Mouse (Mus musculus): ENCODE data around the gene Ccdc34. TPM values are rescaled to one million over a fixed set of nuclear protein-coding genes. Genes with fewer than 3 reads are reported as not detected.

Ccdc34 gene
- polyA plus RNA-seq, 1 experiment from 2014 or later = 61.4 TPM

GRCm38 (mm10) chr2:110181666-110182065 is 164.0 kb downstream of the Ccdc34 start:
- 82% methylated on average over 6 of the region's 6 CpGs for whole genome bisulfite sequencing
- Histone ChIP-seq H3K9ac (replicated peaks) (no peak overlapping the region), H3K9me3 (no peaks in the 10 kb centered on the region), H3K36me3 (no peaks in the 10 kb centered on the region), H3K4me3 (replicated peaks) (no peak overlapping the region), H3K4me2 (no peak overlapping the region), H3K4me1 (replicated peaks) (peaks cover 34% of the 10 kb centered on the region), H3K27me3 (peaks cover 3% of the 10 kb centered on the region; the same call in 1 of the 2 replicates), H3K27ac (no peak overlapping the region)
- no peak for ATAC-seq (ENCODE audit: insufficient number of reproducible peaks, insufficient read depth, low FRiP score, low TSS enrichment, low read depth)

DNA sequence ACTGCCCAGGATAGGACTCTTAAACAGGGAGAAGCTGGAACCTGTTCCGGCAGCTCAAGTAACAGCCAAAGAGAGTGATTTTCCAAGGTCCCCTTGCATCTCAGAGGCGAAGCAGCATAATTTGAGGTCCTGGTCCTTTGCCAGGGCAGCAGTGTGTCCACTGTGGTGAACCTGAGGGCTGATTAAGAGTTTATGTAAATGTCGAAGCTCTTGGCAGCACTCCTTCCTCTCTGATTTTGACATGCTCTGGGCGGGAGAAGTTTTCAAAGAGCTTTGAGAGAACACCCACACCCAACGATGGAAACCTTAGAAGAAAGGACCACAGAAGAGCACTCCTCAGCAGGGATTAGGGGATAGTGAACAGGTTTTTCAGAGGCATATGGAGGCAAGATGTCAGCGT is 164.6 kb downstream of the Ccdc34 start:
- H3K36me3 ChIP-seq = no peaks in the 10 kb centered on the region
- no peak overlapping the region for H3K27ac ChIP-seq
- peaks cover 30% of the 10 kb centered on the region for H3K4me1 ChIP-seq (replicated peaks)
- H3K27me3 ChIP-seq = peaks cover 3% of the 10 kb centered on the region; the same call in 1 of the 2 replicates
- no peak overlapping the region for H3K4me2 ChIP-seq
- H3K9me3 ChIP-seq = no peaks in the 10 kb centered on the region
- no peak overlapping the region for H3K9ac ChIP-seq (replicated peaks)
- no peak overlapping the region for H3K4me3 ChIP-seq (replicated peaks)
- ATAC-seq (ENCODE audit: insufficient number of reproducible peaks, insufficient read depth, low FRiP score, low TSS enrichment, low read depth) = no peak
- 74% methylated on average over 6 of the region's 6 CpGs for WGBS

DNA sequence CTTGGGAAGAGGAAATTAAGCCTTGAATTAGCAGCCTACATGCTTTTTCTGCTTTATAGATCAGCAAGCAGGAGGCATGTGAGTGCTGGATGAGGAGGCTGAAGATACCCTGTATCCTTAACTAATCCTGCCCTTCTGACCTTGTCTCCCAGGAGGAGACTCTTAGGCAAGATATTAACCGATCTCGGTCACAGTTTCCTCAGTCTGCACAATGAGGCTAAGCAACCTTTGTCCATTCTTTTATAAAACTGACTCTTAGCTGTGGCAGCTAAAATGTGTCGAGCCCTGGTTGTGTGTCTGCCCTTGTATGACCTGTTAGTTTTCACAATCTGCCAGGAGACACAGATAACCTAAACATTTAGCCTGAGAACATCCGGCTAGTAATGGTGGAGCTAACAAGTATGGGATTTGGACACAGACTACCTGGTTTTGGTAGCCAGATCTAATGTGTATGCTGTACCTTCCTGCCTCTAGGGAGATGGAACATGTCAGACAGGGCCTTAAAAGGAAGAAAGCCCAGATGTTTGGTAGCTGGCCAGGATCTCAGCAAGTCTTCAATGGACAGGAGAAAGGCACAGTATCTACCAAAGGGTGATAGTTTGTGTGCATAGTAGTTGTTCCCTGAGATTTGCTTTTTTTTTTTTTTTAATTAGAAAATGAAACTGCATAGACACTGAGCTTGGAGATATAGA is 165.3 kb downstream of the Ccdc34 start:
- H3K4me1 ChIP-seq (replicated peaks) = peaks cover 23% of the 10 kb centered on the region
- H3K27me3 ChIP-seq = peaks cover 3% of the 10 kb centered on the region; the same call in 1 of the 2 replicates
- H3K27ac ChIP-seq = no peak overlapping the region; the same call in 1 of the 2 replicates
- H3K4me2 ChIP-seq = no peak overlapping the region
- no peak for ATAC-seq (ENCODE audit: insufficient number of reproducible peaks, insufficient read depth, low FRiP score, low TSS enrichment, low read depth)
- no peaks in the 10 kb centered on the region for H3K36me3 ChIP-seq
- H3K9ac ChIP-seq (replicated peaks) = no peak overlapping the region
- 87% methylated on average over 4 of the region's 4 CpGs for WGBS
- H3K4me3 ChIP-seq (replicated peaks) = no peak overlapping the region
- H3K9me3 ChIP-seq = no peaks in the 10 kb centered on the region

- ATAC-seq (ENCODE audit: insufficient number of reproducible peaks, insufficient read depth, low FRiP score, low TSS enrichment, low read depth) = no peak
- Histone ChIP-seq H3K9ac (replicated peaks) (no peak overlapping the region), H3K27ac (no peak overlapping the region), H3K9me3 (no peaks in the 10 kb centered on the region), H3K4me1 (replicated peaks) (peaks cover 26% of the 10 kb centered on the region), H3K36me3 (no peaks in the 10 kb centered on the region), H3K4me2 (no peak overlapping the region), H3K4me3 (replicated peaks) (no peak overlapping the region), H3K27me3 (peaks cover 3% of the 10 kb centered on the region; the same call in 1 of the 2 replicates)
- 89% methylated on average over 1 of the region's 1 CpGs for WGBS
Observed at GRCm38 (mm10) chr2:110184071-110184470, 166.5 kb downstream of the Ccdc34 start.

- Histone ChIP-seq H3K27me3 (peaks cover 3% of the 10 kb centered on the region; the same call in 1 of the 2 replicates), H3K4me3 (replicated peaks) (no peak overlapping the region), H3K9ac (replicated peaks) (no peak overlapping the region), H3K27ac (no peak overlapping the region), H3K4me1 (replicated peaks) (peaks cover 35% of the 10 kb centered on the region), H3K4me2 (no peak overlapping the region), H3K9me3 (no peaks in the 10 kb centered on the region), H3K36me3 (no peaks in the 10 kb centered on the region)
- ATAC-seq (ENCODE audit: insufficient number of reproducible peaks, insufficient read depth, low FRiP score, low TSS enrichment, low read depth) = no peak
- 47% methylated on average over 6 of the region's 6 CpGs for WGBS
Observed at GRCm38 (mm10) chr2:110186427-110186980, 168.9 kb downstream of the Ccdc34 start.

GRCm38 (mm10) chr2:110188696-110189397 is 171.2 kb downstream of the Ccdc34 start:
- Histone ChIP-seq H3K36me3 (no peaks in the 10 kb centered on the region), H3K9me3 (no peaks in the 10 kb centered on the region), H3K27me3 (peaks cover 3% of the 10 kb centered on the region; the same call in 1 of the 2 replicates), H3K9ac (replicated peaks) (no peak overlapping the region), H3K4me2 (no peak overlapping the region), H3K4me1 (replicated peaks) (peaks cover 55% of the 10 kb centered on the region), H3K4me3 (replicated peaks) (no peak overlapping the region), H3K27ac (no peak overlapping the region)
- no peak for ATAC-seq (ENCODE audit: insufficient number of reproducible peaks, insufficient read depth, low FRiP score, low TSS enrichment, low read depth)
- WGBS = 74% methylated on average over 4 of the region's 4 CpGs

DNA sequence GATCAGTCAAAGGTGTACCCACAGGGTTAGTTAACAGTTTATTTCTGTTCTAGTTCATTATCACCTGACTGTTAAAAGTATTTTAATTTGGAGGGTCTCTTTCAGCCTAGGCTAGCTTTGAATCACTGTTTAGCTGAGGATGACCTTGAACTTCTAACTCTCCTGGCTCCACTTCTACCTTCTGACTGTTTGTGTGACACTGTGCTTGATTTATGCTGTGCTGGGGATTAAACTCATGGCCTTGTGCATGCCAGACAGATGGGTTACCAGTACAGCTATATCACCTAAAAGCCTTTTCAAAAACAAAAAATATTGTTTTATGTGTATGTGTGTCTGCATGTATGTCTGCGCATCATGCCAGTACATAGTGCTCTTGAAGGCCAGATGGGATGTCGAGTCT is 172.8 kb downstream of the Ccdc34 start:
- no peak for ATAC-seq (ENCODE audit: insufficient number of reproducible peaks, insufficient read depth, low FRiP score, low TSS enrichment, low read depth)
- Histone ChIP-seq H3K4me3 (replicated peaks) (no peak overlapping the region), H3K27ac (peak overlapping the region; percentile 94), H3K36me3 (no peaks in the 10 kb centered on the region), H3K9me3 (no peaks in the 10 kb centered on the region), H3K4me2 (no peak overlapping the region), H3K27me3 (peaks cover 3% of the 10 kb centered on the region; the same call in 1 of the 2 replicates), H3K9ac (replicated peaks) (no peak overlapping the region), H3K4me1 (replicated peaks) (peaks cover 55% of the 10 kb centered on the region)
- 87% methylated on average over 2 of the region's 2 CpGs for WGBS

- Histone ChIP-seq H3K27me3 (peaks cover 3% of the 10 kb centered on the region; the same call in 1 of the 2 replicates), H3K4me3 (replicated peaks) (no peak overlapping the region), H3K4me1 (replicated peaks) (peaks cover 55% of the 10 kb centered on the region), H3K9me3 (no peaks in the 10 kb centered on the region), H3K36me3 (no peaks in the 10 kb centered on the region), H3K4me2 (no peak overlapping the region), H3K9ac (replicated peaks) (no peak overlapping the region), H3K27ac (peak overlapping the region; percentile 94)
- 51% methylated on average over 4 of the region's 4 CpGs for WGBS
- ATAC-seq (ENCODE audit: insufficient number of reproducible peaks, insufficient read depth, low FRiP score, low TSS enrichment, low read depth) = no peak
Observed at GRCm38 (mm10) chr2:110191186-110191690, 173.6 kb downstream of the Ccdc34 start.

DNA sequence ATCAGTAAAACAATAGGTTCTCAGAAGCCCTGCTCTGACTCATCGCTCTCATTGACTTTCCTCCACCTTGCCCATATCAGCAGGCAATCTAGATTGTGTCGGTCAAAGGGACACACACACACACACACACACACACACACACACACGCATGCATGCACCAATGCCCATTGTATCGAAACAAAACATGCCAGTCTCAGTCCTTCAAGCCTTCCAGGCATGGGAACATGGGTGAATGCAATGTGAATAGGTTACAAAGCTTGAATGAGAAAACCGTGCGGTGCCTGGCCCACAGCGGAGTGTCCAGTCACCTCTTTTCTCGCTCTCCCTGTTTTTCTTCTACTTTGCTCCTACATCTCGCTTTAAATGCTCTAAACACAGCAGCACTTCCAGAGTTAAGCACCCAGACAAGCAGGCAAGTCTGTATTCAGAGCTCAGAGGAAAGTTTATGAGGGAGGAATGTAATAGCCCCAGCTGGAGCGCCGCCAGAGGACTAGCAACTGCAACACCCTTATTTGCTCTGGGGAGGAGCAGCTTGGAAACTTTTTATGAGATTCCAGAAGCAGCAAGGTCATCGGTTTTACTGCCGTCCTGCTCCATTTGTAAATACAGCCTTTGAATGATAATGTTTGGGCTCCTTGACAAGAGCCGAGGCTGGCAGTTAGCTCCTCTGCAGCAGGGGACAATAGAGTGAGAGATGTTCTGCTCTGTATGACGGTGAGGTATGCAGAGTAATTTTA is 174.5 kb downstream of the Ccdc34 start:
- Histone ChIP-seq H3K27ac (peak overlapping the region; percentile 94), H3K4me2 (peak overlapping the region; percentile 45), H3K9me3 (no peaks in the 10 kb centered on the region), H3K4me3 (replicated peaks) (no peak overlapping the region), H3K27me3 (no peaks in the 10 kb centered on the region; the same call in 1 of the 2 replicates), H3K4me1 (replicated peaks) (peaks cover 50% of the 10 kb centered on the region), H3K36me3 (no peaks in the 10 kb centered on the region), H3K9ac (replicated peaks) (no peak overlapping the region)
- 23% methylated on average over 15 of the region's 15 CpGs for WGBS
- peak; percentile 82 for ATAC-seq (ENCODE audit: insufficient number of reproducible peaks, insufficient read depth, low FRiP score, low TSS enrichment, low read depth)

- H3K9me3 ChIP-seq = no peaks in the 10 kb centered on the region
- WGBS = 11% methylated on average over 3 of the region's 3 CpGs
- no peaks in the 10 kb centered on the region; the same call in 1 of the 2 replicates for H3K27me3 ChIP-seq
- H3K9ac ChIP-seq (replicated peaks) = no peak overlapping the region
- ATAC-seq (ENCODE audit: insufficient number of reproducible peaks, insufficient read depth, low FRiP score, low TSS enrichment, low read depth) = peak; percentile 90
- H3K4me2 ChIP-seq = peak overlapping the region; percentile 45
- peaks cover 50% of the 10 kb centered on the region for H3K4me1 ChIP-seq (replicated peaks)
- peak overlapping the region; percentile 94 for H3K27ac ChIP-seq
- H3K36me3 ChIP-seq = no peaks in the 10 kb centered on the region
- H3K4me3 ChIP-seq (replicated peaks) = no peak overlapping the region
Observed at GRCm38 (mm10) chr2:110192702-110193312, 175.2 kb downstream of the Ccdc34 start.
